Mouse (Mus musculus): ENCODE results near the gene Dcaf1. TPM values are rescaled to one million over a fixed set of nuclear protein-coding genes. Genes with fewer than 3 reads are reported as not detected.

Dcaf1 gene
- polyA plus RNA-seq, 1 experiment from 2014 or later = 21.8 TPM

DNA sequence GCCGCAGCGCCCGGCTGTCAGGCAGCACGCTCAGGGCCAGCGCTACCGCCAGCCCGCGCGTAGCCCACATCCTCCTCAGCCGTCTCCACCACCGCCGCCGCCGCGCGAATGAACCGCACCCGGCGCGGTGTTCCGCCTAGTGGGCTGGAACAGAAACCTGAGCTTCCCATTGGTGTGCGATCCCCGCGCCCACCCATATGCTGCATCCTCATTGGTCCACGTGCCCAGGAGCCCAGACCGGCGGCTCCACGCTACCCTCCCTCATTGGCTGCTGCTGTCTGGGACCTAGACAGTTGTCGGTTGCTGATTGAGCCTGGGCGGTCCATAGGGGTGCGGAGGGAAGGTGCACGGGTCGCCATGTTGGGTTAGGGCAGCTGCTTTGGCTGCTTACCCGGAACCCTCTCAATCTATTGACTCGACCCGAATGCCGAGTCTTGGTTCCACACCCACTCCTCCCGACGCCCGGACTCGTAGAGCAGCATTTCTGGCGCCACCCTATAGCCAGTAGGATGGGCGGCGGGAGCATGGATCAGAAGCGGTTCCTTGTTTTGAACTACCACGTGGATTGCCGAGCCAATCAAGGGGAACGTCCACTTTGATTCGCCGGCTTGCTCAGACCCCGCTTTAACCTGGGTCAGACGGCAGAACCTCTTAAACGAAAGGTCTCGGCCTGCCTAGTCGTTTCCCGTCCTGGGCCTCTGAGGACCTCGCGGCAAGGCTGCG lies 70.3 kb downstream of the Dcaf1 start, which contains the start of gene Manf:
Manf (minus strand) TSS at position 151 of the 723 bp plus-strand sequence.
- Histone ChIP-seq H3K9me3 (no peaks in the 10 kb centered on the region), H3K27ac (peak within 1 kb of the TSS; percentile 91), H3K4me3 (peak within 1 kb of the TSS; percentile 82), H3K4me1 (peaks cover 45% of the 10 kb centered on the region), H3K4me2 (replicated peaks) (peak within 1 kb of the TSS; percentile 80), H3K36me3 (peaks cover 30% of the 10 kb centered on the region), H3K27me3 (no peaks in the 10 kb centered on the region), H3K9ac (peak within 1 kb of the TSS; percentile 90)
- peak; percentile 99 for ATAC-seq (ENCODE audit: low FRiP score, low read depth)
- WGBS = under 1% methylated on average over 58 of the region's 59 CpGs

DNA sequence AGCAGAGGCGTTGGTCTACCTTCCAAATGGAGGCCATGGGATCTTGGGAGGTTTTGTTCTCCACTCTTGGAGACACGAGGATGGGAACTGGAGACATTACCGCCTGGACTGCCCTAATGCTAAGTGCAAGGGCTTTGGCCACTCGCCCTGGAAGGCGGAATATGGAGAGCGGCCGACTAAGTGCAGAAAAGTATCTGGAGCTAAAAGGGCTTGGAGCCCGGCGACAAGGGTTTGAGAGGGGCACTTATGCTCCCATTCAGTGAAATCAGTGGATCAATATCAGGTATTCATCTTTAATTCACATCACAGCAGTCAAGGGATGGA lies 70.8 kb downstream of the Dcaf1 start:
- H3K4me2 ChIP-seq (replicated peaks) = peak overlapping the region; percentile 78
- peak overlapping the region; percentile 82 for H3K4me3 ChIP-seq
- no peaks in the 10 kb centered on the region for H3K27me3 ChIP-seq
- ATAC-seq (ENCODE audit: low FRiP score, low read depth) = no peak
- H3K9ac ChIP-seq = peak overlapping the region; percentile 77
- peaks cover 30% of the 10 kb centered on the region for H3K36me3 ChIP-seq
- H3K27ac ChIP-seq = peak overlapping the region; percentile 91
- H3K4me1 ChIP-seq = peaks cover 42% of the 10 kb centered on the region
- H3K9me3 ChIP-seq = no peaks in the 10 kb centered on the region
- 1% methylated on average over 9 of the region's 9 CpGs for WGBS

DNA sequence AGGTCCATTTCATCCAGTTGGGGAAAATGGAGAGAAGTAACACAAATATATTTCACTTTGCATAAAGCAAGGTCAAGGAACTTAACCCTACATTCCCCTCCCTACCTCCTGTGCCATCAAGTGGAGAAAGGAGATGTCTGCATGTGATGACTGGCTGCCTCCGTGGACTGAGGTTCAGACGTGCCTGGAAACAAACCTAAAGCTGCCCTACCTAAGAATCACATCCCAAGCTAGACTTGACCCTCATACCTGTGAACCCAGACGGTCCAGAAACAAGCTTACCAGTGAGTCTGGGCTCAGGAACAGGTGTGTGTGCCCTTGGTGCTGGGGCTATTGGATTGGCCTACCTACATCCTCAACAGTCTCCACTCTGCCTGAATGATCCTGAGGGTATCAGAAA lies 71.7 kb downstream of the Dcaf1 start:
- Histone ChIP-seq H3K4me3 (0 out of 2 replicates have a peak overlapping the region, but pooled peaks have one; percentile 0), H3K4me1 (peaks cover 33% of the 10 kb centered on the region), H3K27me3 (no peaks in the 10 kb centered on the region), H3K9me3 (no peaks in the 10 kb centered on the region), H3K4me2 (replicated peaks) (peak overlapping the region; percentile 31), H3K9ac (no peak overlapping the region), H3K27ac (no peak overlapping the region), H3K36me3 (peaks cover 23% of the 10 kb centered on the region)
- WGBS = 56% methylated on average over 3 of the region's 3 CpGs
- ATAC-seq (ENCODE audit: low FRiP score, low read depth) = no peak

DNA sequence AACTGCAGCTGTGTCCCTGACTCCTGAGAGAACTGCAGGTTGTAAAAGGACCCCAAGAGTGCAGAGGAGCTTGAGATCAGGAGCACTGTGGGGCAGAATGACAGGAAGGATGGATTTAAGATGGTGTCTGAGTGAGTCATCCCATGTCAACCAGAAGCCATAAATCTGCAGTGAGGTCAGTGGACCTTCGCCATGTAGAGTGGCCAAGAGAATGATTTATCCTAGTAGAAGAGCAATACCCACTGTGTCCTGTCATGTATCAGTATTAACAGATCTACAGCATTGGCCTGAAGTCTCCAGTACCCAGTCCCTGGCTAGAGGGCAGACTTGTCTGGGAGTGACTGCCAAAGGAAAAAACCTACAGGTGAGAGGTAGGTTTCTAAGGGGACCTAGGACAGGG lies 77.2 kb downstream of the Dcaf1 start:
- no peak for ATAC-seq (ENCODE audit: low FRiP score, low read depth)
- no peaks in the 10 kb centered on the region for H3K36me3 ChIP-seq
- no peaks in the 10 kb centered on the region for H3K9me3 ChIP-seq
- WGBS = 67% methylated on average over 1 of the region's 1 CpGs
- no peaks in the 10 kb centered on the region for H3K4me1 ChIP-seq
- H3K9ac ChIP-seq = no peak overlapping the region
- H3K27ac ChIP-seq = no peak overlapping the region
- H3K27me3 ChIP-seq = no peaks in the 10 kb centered on the region
- H3K4me3 ChIP-seq = no peak overlapping the region
- H3K4me2 ChIP-seq (replicated peaks) = no peak overlapping the region

DNA sequence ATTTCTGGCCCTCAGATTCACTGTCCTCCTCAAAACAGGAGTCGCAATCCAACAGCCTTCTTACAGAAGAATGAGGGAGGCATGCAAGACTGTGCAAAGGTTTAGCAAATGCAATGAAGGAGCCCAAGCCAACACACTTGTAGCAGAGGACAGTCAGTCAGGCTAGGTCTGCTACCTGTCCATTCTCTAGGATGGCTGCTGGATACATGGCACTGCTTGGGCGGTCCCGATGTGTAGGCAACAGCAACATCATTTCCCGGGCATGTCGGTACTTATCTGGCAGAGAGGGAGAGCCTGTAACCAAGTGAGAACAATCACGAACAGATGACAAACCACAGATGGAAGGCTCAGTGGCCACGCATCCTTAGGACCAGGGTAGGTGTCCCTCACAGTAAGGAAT lies 79.9 kb downstream of the Dcaf1 start:
- Histone ChIP-seq H3K4me2 (replicated peaks) (no peak overlapping the region), H3K9ac (no peak overlapping the region), H3K9me3 (no peaks in the 10 kb centered on the region), H3K27ac (no peak overlapping the region), H3K4me3 (no peak overlapping the region), H3K27me3 (no peaks in the 10 kb centered on the region), H3K4me1 (no peaks in the 10 kb centered on the region), H3K36me3 (no peaks in the 10 kb centered on the region)
- 91% methylated on average over 7 of the region's 7 CpGs for WGBS
- no peak for ATAC-seq (ENCODE audit: low FRiP score, low read depth)

DNA sequence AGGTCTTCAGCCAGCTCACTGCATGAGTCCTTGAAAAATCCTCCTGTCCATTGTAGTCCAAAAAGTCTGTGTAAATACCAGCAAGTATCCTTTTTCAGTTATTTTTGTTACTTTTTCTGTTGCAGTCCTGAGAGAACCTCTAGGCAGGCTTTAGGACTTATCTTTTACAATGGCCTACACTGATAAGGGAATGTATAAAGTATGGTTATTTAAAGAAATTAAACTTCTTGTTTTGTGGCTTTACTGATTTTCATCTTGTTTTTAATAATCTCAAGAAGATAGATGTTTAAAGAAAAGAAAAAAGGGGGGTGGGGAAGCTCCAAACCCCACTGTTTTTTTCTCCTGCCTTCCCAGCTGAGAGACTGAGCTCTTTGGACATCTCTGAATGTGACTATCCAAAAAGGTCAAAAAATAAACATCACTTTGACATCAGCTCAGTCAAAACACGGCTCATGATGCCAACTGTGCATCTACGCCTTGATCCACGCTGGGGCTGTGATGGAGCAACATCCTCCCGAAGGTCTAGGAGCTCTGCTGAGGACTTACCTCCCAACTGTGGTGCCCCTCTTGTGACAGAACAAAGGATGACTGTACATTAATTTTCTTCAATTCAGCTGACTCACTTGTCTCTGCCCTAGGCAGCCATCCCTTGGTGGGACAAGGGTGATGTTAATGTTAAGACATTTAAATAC lies 81.6 kb downstream of the Dcaf1 start:
- no peaks in the 10 kb centered on the region for H3K9me3 ChIP-seq
- no peak overlapping the region for H3K4me2 ChIP-seq (replicated peaks)
- H3K9ac ChIP-seq = no peak overlapping the region
- no peak overlapping the region for H3K4me3 ChIP-seq
- H3K36me3 ChIP-seq = no peaks in the 10 kb centered on the region
- no peak for ATAC-seq (ENCODE audit: low FRiP score, low read depth)
- H3K27ac ChIP-seq = no peak overlapping the region
- no peaks in the 10 kb centered on the region for H3K27me3 ChIP-seq
- H3K4me1 ChIP-seq = no peaks in the 10 kb centered on the region
- 77% methylated on average over 4 of the region's 4 CpGs for WGBS

DNA sequence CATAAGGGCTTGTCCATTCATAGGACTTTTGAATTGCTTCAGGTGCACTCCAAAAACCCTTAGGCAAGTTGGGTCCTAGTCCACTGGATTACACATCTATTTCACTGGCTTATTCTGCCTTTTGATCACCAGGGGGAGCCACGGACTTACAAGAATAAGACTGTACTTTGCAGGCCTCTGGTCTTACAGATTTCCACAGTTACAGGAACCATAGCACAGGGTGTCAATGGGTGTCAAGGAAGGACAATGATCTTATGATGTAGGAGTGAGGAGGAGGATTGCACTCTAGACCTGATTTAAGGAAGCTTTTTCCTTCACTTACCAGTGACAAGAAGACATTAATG lies 82.1 kb downstream of the Dcaf1 start:
- no peak overlapping the region for H3K9ac ChIP-seq
- whole genome bisulfite sequencing = 7% methylated on average over 1 of the region's 1 CpGs
- no peaks in the 10 kb centered on the region for H3K9me3 ChIP-seq
- no peak for ATAC-seq (ENCODE audit: low FRiP score, low read depth)
- peaks cover 3% of the 10 kb centered on the region; the same call in 1 of the 2 replicates for H3K4me1 ChIP-seq
- no peak overlapping the region for H3K27ac ChIP-seq
- no peaks in the 10 kb centered on the region for H3K27me3 ChIP-seq
- no peak overlapping the region for H3K4me3 ChIP-seq
- no peak overlapping the region for H3K4me2 ChIP-seq (replicated peaks)
- H3K36me3 ChIP-seq = no peaks in the 10 kb centered on the region

DNA sequence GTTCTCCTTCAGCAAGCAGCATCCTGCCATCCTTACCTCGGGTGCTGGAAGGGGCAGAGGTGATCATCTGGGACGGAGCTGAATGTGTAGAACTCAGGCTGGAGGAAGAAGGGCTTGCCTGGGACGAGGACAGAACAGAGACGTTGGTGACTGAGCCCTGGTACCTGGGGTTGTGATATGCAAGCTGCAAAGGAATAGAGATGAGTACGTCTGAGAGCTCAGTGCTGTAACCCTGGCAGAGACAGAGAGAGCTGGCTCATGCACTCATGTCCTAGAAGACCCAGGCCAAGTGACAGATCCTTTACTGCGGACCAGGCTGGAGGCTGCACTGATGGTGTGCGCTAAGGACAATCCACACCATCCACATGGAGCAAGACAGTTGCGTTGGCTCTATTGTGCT lies 84.9 kb downstream of the Dcaf1 start:
- H3K4me2 ChIP-seq (replicated peaks) = no peak overlapping the region
- no peak overlapping the region for H3K9ac ChIP-seq
- H3K4me3 ChIP-seq = no peak overlapping the region
- H3K9me3 ChIP-seq = no peaks in the 10 kb centered on the region
- H3K27ac ChIP-seq = no peak overlapping the region
- peaks cover 9% of the 10 kb centered on the region; the same call in 1 of the 2 replicates for H3K4me1 ChIP-seq
- no peak for ATAC-seq (ENCODE audit: low FRiP score, low read depth)
- 88% methylated on average over 8 of the region's 8 CpGs for WGBS
- no peaks in the 10 kb centered on the region for H3K27me3 ChIP-seq
- H3K36me3 ChIP-seq = no peaks in the 10 kb centered on the region

DNA sequence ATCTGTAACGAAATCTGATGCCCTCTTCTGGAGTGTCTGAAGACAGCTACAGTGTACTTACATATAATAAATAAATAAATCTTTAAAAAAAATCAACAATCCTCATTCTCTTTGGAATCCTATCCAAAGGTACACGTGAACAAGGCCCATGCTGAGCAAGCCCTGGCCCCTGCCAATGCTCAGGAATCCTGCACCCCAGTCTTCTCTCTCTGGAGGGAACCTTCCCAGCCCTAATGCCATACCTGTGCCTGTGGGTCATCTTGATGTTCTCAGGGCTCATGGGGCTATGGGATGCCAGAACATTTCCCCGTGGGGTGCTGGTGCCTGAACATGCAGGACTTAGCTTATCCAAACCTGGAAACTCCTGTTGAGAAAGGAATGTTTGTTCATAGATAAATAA lies 86.5 kb downstream of the Dcaf1 start:
- no peaks in the 10 kb centered on the region for H3K36me3 ChIP-seq
- no peak overlapping the region for H3K9ac ChIP-seq
- H3K27ac ChIP-seq = no peak overlapping the region
- H3K4me1 ChIP-seq = peaks cover 9% of the 10 kb centered on the region; the same call in 1 of the 2 replicates
- 77% methylated on average over 3 of the region's 3 CpGs for WGBS
- no peak overlapping the region for H3K4me3 ChIP-seq
- H3K4me2 ChIP-seq (replicated peaks) = no peak overlapping the region
- H3K27me3 ChIP-seq = no peaks in the 10 kb centered on the region
- ATAC-seq (ENCODE audit: low FRiP score, low read depth) = no peak
- no peaks in the 10 kb centered on the region for H3K9me3 ChIP-seq

DNA sequence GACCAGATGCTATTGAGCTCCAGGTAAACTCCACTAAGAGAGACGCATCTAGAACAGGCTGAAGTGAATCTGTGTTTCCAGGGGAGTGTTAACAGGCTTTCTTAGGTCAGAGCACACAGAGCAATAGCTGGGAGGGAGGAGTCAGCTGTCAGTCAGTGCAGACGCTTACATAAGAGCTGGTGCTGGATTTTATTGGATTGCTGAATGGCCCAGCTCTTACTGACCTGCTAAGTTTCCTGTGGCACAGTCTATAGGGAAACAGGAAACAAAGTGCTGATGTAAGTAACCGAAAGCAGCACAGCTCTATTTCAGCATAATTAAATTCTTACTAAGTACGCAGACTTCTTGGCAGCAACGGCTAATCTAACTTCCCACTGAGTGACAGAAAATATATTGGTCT lies 87.0 kb downstream of the Dcaf1 start:
- peak; percentile 72 for ATAC-seq (ENCODE audit: low FRiP score, low read depth)
- H3K27me3 ChIP-seq = no peaks in the 10 kb centered on the region
- WGBS = 16% methylated on average over 5 of the region's 5 CpGs
- no peaks in the 10 kb centered on the region for H3K9me3 ChIP-seq
- H3K4me2 ChIP-seq (replicated peaks) = no peak overlapping the region
- peaks cover 9% of the 10 kb centered on the region; the same call in 1 of the 2 replicates for H3K4me1 ChIP-seq
- no peaks in the 10 kb centered on the region for H3K36me3 ChIP-seq
- no peak overlapping the region for H3K9ac ChIP-seq
- H3K4me3 ChIP-seq = no peak overlapping the region
- peak overlapping the region; percentile 33; the same call in 1 of the 2 replicates for H3K27ac ChIP-seq

DNA sequence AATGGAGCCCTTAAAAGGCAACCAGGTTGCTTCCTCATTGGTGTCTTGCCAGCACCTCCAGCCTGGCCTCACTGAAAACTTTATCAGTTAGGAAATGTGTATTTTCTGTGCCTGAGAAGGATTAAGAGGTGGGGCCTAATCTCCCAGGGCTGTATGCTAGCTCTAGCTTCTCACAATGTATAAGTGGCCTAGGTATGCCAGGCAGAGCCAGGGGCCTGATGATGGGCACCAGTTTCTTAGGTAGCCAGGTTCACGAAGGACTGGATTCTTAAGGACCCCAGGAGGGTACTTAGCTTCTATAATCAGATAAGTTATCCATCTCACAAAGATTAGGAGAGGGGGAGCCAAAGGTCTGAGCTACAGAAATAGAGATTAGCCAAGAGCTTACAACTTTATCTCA lies 90.0 kb downstream of the Dcaf1 start:
- Histone ChIP-seq H3K36me3 (no peaks in the 10 kb centered on the region), H3K27me3 (no peaks in the 10 kb centered on the region), H3K4me3 (no peak overlapping the region), H3K4me1 (peaks cover 9% of the 10 kb centered on the region; the same call in 1 of the 2 replicates), H3K9ac (no peak overlapping the region), H3K27ac (no peak overlapping the region), H3K4me2 (replicated peaks) (no peak overlapping the region), H3K9me3 (no peaks in the 10 kb centered on the region)
- WGBS = 85% methylated on average over 1 of the region's 1 CpGs
- ATAC-seq (ENCODE audit: low FRiP score, low read depth) = no peak

DNA sequence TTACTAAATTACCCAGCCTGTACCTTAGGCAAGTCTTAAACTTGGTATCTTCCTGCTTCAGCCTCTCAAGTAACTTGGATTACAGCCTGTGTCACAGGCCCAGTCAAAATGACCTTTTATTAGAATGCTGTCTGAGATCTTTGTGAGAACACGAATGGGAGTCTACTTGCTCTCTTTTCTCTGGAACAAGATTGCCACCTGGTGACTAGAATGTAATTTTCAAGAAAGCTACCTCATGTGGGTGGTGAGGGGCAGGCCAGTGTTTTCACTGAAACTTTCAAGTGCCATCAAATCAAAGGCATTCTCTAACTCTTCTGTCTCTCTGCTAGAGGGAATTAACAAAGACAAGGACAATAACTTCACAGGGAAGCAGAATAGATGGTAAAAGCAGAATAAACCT lies 92.1 kb downstream of the Dcaf1 start:
- no peak overlapping the region for H3K9ac ChIP-seq
- H3K4me3 ChIP-seq = no peak overlapping the region
- H3K4me1 ChIP-seq = peaks cover 6% of the 10 kb centered on the region; the same call in 1 of the 2 replicates
- H3K27ac ChIP-seq = no peak overlapping the region
- H3K9me3 ChIP-seq = no peaks in the 10 kb centered on the region
- ATAC-seq (ENCODE audit: low FRiP score, low read depth) = no peak
- no peak overlapping the region for H3K4me2 ChIP-seq (replicated peaks)
- no peaks in the 10 kb centered on the region for H3K27me3 ChIP-seq
- WGBS = 9% methylated on average over 1 of the region's 1 CpGs
- H3K36me3 ChIP-seq = no peaks in the 10 kb centered on the region
